In the genomic region with DNA sequence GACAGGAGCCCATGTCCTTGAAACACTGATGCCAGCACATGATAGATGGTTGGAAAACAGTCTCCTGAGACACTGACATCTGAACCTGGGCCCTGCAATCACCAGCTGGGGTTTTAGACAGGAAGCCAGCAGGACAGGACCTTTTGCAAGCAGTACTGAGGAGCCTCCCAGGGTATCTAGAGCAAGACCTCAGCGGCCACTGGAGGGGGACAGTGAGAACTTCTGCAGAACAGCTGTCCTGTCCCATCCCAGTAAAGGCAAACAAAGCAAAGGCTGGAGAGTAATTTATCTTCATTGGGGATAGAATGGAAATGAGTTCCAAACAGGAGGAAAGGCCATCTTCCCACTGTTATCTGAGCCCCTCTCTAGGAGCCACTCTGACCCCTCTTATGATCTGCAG, we compare ENCODE assay signal across 8 mouse cellular contexts. TPM values are rescaled to one million over a fixed set of nuclear protein-coding genes. Genes with fewer than 3 reads are reported as not detected.
DNase-seq lines count a peak whose midpoint lies in the region; ATAC-seq lines count a peak whose summit lies in the region.

No protein-coding gene starts in this region.

- H3K4me3 ChIP-seq in neural tube, embryonic 15.5 days (replicated peaks) = no peak overlapping the region
- H3K4me3 ChIP-seq in liver, embryonic 16.5 days (ENCODE audit: low read depth, low read length) = no peak overlapping the region
- no peak overlapping the region for H3K4me3 ChIP-seq in stomach, embryonic 15.5 days (replicated peaks)

- H3K9ac ChIP-seq in neural tube, embryonic 15.5 days (replicated peaks) = no peak overlapping the region
- no peak overlapping the region for H3K9ac ChIP-seq in liver, embryonic 16.5 days (ENCODE audit: low read depth, low read length)
- H3K9ac ChIP-seq in stomach, embryonic 15.5 days = no peak overlapping the region

- H3K36me3 ChIP-seq in neural tube, embryonic 15.5 days = no peaks in the 10 kb centered on the region
- H3K36me3 ChIP-seq in liver, embryonic 16.5 days (ENCODE audit: control insufficient read depth, insufficient read depth) = no peaks in the 10 kb centered on the region
- H3K36me3 ChIP-seq in stomach, embryonic 15.5 days = no peaks in the 10 kb centered on the region

- peaks cover 18% of the 10 kb centered on the region for H3K27me3 ChIP-seq in neural tube, embryonic 15.5 days (replicated peaks)
- peaks cover 33% of the 10 kb centered on the region for H3K27me3 ChIP-seq in liver, embryonic 16.5 days (ENCODE audit: control insufficient read depth, insufficient read depth, low read depth, low read length)
- no peaks in the 10 kb centered on the region for H3K27me3 ChIP-seq in stomach, embryonic 15.5 days (replicated peaks)

- 3% methylated on average over 1 of the region's 1 CpGs for WGBS in neural tube, embryonic 15.5 days
- 3% methylated on average over 1 of the region's 1 CpGs for WGBS in liver, embryonic 16.5 days (ENCODE audit: insufficient replicate concordance)
- WGBS in stomach, embryonic 15.5 days = 10% methylated on average over 1 of the region's 1 CpGs

- no peak for ATAC-seq in neural tube, embryonic 15.5 days (ENCODE audit: low FRiP score)
- peak; percentile 47; the same call in 1 of the 2 replicates for ATAC-seq in liver, embryonic 16.5 days (ENCODE audit: low read depth)
- ATAC-seq in stomach, embryonic 15.5 days (ENCODE audit: insufficient read depth, low FRiP score, low read depth) = no peak

- DNase-seq in neural tube, embryonic 10.5 days (ENCODE audit: extremely low spot score, low spot score) = peak; percentile 58
- DNase-seq in adrenal gland, postnatal 25 days = peak; percentile 64
- peak; percentile 80 for DNase-seq in heart, postnatal 10 days
- no peak for DNase-seq in right cerebral cortex, adult 18-20 months
- DNase-seq in left cerebral cortex, postnatal 14 days (ENCODE audit: low spot score in 2 of 2) = no peak

- peaks cover 16% of the 10 kb centered on the region for H3K4me1 ChIP-seq in neural tube, embryonic 15.5 days
- peaks cover 3% of the 10 kb centered on the region for H3K4me1 ChIP-seq in liver, embryonic 16.5 days (ENCODE audit: control insufficient read depth, low read depth, low read length)
- peaks cover 27% of the 10 kb centered on the region; the same call in 1 of the 2 replicates for H3K4me1 ChIP-seq in stomach, embryonic 15.5 days

- H3K9me3 ChIP-seq in neural tube, embryonic 15.5 days (replicated peaks) = no peaks in the 10 kb centered on the region
- H3K9me3 ChIP-seq in liver, embryonic 16.5 days (replicated peaks; ENCODE audit: control insufficient read depth, low read length) = no peaks in the 10 kb centered on the region
- no peaks in the 10 kb centered on the region for H3K9me3 ChIP-seq in stomach, embryonic 15.5 days

- intact Hi-C loops in heart, postnatal 10 days (cut with DNase I) = loop anchor here (2.0 kb wide), 1 partner anchor 284 kb away; no protein-coding TSS in a partner anchor
- intact Hi-C loops in left cerebral cortex, postnatal 14 days (cut with DNase I) = loop anchor here (10.0 kb wide), 1 partner anchor 280 kb away; no protein-coding TSS in a partner anchor

- H3K4me2 ChIP-seq in neural tube, embryonic 15.5 days = no peak overlapping the region
- H3K4me2 ChIP-seq in liver, embryonic 16.5 days (ENCODE audit: low read depth, low read length) = no peak overlapping the region
- no peak overlapping the region for H3K4me2 ChIP-seq in stomach, embryonic 15.5 days

- no peak overlapping the region for H3K27ac ChIP-seq in neural tube, embryonic 15.5 days (replicated peaks)
- H3K27ac ChIP-seq in liver, embryonic 16.5 days (ENCODE audit: low read length) = no peak overlapping the region
- peak overlapping the region; percentile 26; the same call in 1 of the 2 replicates for H3K27ac ChIP-seq in stomach, embryonic 15.5 days

RNA-seq across cellular contexts. Expression of gene Egln3, which starts 1.5 kb away (rescaled TPM):
- 6.6 and 11.8 TPM in 2 replicates for polyA plus RNA-seq in neural tube, embryonic 15.5 days (2015; fragmentation: Nextera tagmentation; extraction: Ambion mirVana)
- total RNA-seq in adrenal gland, postnatal 25 days (2021) = 3.5 and 4.0 TPM in 2 replicates
- total RNA-seq in heart, postnatal 10 days (2021) = 10 to 100 TPM; 39.0 to 49.5 TPM
- polyA plus RNA-seq in liver, embryonic 16.5 days (2015; fragmentation: Nextera tagmentation; extraction: Ambion mirVana) = 3.7 and 5.0 TPM in 2 replicates
- 52.5 and 53.4 TPM in 2 replicates for polyA plus RNA-seq in stomach, embryonic 15.5 days (2015; fragmentation: Nextera tagmentation; extraction: Ambion mirVana)
- total RNA-seq in left cerebral cortex, postnatal 14 days (2021) = 10 to 100 TPM; 11.3 to 11.4 TPM

Comparison
In these comparisons a context has a peak if more than half of its experiments do, and no peak if none do; other contexts are left out.
1. DNase-seq: peak in neural tube, embryonic 10.5 days (single experiment), adrenal gland, postnatal 25 days (single experiment) and heart, postnatal 10 days (2 of 2); none in right cerebral cortex, adult 18-20 months (single experiment) and left cerebral cortex, postnatal 14 days (0 of 2).